Mouse (Mus musculus) midbrain, embryonic 11.5 days (tissue): ENCODE measurements around the gene Ptprm. TPM values are rescaled to one million over a fixed set of nuclear protein-coding genes. Genes with fewer than 3 reads are reported as not detected.
A peak's percentile ranks its signal among the peaks of the same experiment; 100 is the strongest.

Experiments
- ATAC-seq: fragments of 200-750 bp; cut with Nextera tagmentation; 2 replicates; pipeline ENCODE4 v1.8.0; 2017; ENCODE audit warnings: moderate TSS enrichment, moderate library complexity; ENCODE audit not compliant: low FRiP score
- DNase-seq: peaks from one replicate; pipeline ENCODE4 v3.0.0; 2015; ENCODE audit warnings: low spot score; ENCODE audit errors: missing footprints
- H3K27ac ChIP-seq: fragments of 300-500 bp; sonication (generic); 2 replicates; pipeline ENCODE4 v1.5.1; 2014; ENCODE audit warnings: low read depth, low read length
- H3K27me3 ChIP-seq: fragments of 300-500 bp; sonication (generic); 2 replicates; pipeline ENCODE4 v1.6.1; 2014; ENCODE audit warnings: mild to moderate bottlenecking, low read length, moderate library complexity, mixed read lengths; ENCODE audit not compliant: control insufficient read depth, insufficient read depth
- H3K36me3 ChIP-seq: fragments of 300-500 bp; sonication (generic); 2 replicates; pipeline ENCODE4 v1.6.1; 2014; ENCODE audit warnings: mild to moderate bottlenecking, low read length, moderate library complexity, mixed read lengths; ENCODE audit not compliant: control insufficient read depth, insufficient read depth
- H3K4me1 ChIP-seq: fragments of 300-500 bp; sonication (generic); 2 replicates; pipeline ENCODE4 v1.6.1; 2014; ENCODE audit warnings: low read length; ENCODE audit not compliant: control insufficient read depth, insufficient read depth
- H3K4me2 ChIP-seq: fragments of 300-500 bp; sonication (generic); 2 replicates; pipeline ENCODE4 v1.6.1; 2014; ENCODE audit warnings: mild to moderate bottlenecking, moderate library complexity
- H3K4me3 ChIP-seq: fragments of 300-500 bp; sonication (generic); 2 replicates; pipeline ENCODE4 v1.5.1; 2014; ENCODE audit warnings: low read depth, low read length
- H3K9ac ChIP-seq: fragments of 300-500 bp; sonication (generic); 2 replicates; pipeline ENCODE4 v1.6.1; 2014; ENCODE audit warnings: low read length
- H3K9me3 ChIP-seq: fragments of 300-500 bp; sonication (generic); 2 replicates; pipeline ENCODE4 v1.6.1; 2016; ENCODE audit warnings: low read length; ENCODE audit not compliant: control insufficient read depth
- WGBS: fragments of 180-500 bp; shearing (Covaris S2); extraction: QIAGEN DNeasy Blood & Tissue Kit; methylation state at CpG from one replicate; pipeline ENCODE4 v1.1.7; 2014; 5-methylcytosine and 5-hydroxymethylcytosine counted together
- polyA plus RNA-seq: library from polyadenylated mRNA; unstranded; fragments of >200 nt; fragmentation: Nextera tagmentation; extraction: Ambion mirVana; gene quantifications from 2 replicates; pipeline ENCODE4 v1.2.1, GENCODE M21; 2014

The Ptprm gene
- polyA plus RNA-seq, 1 experiment from 2014 or later: 8.9 TPM

DNA sequence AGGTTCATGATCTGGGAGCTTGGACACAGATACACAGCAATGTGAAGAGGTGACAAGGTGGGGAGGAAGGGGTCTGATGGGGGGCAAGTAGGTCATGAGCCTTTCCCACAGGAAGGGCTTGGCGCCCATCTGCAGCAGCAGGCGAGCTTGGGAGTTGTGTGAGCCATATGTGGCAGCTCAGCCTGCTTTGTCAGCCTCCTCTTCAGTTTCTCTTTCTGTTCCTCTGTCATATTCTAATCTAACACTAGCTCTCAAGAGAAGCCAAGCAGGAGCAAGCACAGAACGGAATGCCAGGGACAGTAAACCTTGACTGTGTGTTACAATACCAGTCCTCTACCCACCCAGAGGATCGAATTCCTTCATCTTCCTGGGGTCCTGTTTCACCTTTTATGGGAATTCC lies 94.2 kb downstream of the Ptprm start:
- DNase-seq (peak; percentile 47), ATAC-seq (no peak)
- Histone ChIP-seq H3K27ac (no peak overlapping the region), H3K4me1 (no peaks in the 10 kb centered on the region), H3K9ac (no peak overlapping the region), H3K36me3 (no peaks in the 10 kb centered on the region), H3K4me2 (no peak overlapping the region), H3K9me3 (no peaks in the 10 kb centered on the region), H3K27me3 (no peaks in the 10 kb centered on the region), H3K4me3 (no peak overlapping the region)
- WGBS: 88% methylated on average over 4 of the region's 4 CpGs

DNA sequence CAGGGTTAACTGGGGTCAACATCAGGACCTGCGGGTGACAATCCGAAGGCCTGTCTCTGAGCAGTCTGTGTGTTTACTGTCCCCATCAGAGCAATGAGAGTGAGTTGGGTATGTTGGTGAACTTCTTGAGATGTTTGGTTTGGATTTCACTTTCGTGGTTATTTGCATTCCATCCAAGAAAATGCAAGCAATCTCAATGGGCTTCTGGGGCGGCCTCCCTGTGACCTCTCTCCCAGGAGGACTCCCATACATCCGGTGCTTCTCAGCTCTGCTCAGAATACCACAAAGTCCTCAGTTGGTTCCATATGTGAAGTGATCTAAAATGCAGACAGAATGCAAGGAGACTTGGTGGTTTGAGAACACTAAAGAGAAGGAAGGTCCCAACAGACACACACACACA lies 96.5 kb downstream of the Ptprm start:
- H3K4me1 ChIP-seq: no peaks in the 10 kb centered on the region
- H3K9ac ChIP-seq: no peak overlapping the region
- 84% methylated on average over 5 of the region's 5 CpGs for WGBS
- no peaks in the 10 kb centered on the region for H3K9me3 ChIP-seq
- DNase-seq (peak; percentile 44), ATAC-seq (no peak)
- no peaks in the 10 kb centered on the region for H3K36me3 ChIP-seq
- H3K27ac ChIP-seq: no peak overlapping the region
- no peak overlapping the region for H3K4me2 ChIP-seq
- H3K27me3 ChIP-seq: no peaks in the 10 kb centered on the region
- H3K4me3 ChIP-seq: no peak overlapping the region

DNA sequence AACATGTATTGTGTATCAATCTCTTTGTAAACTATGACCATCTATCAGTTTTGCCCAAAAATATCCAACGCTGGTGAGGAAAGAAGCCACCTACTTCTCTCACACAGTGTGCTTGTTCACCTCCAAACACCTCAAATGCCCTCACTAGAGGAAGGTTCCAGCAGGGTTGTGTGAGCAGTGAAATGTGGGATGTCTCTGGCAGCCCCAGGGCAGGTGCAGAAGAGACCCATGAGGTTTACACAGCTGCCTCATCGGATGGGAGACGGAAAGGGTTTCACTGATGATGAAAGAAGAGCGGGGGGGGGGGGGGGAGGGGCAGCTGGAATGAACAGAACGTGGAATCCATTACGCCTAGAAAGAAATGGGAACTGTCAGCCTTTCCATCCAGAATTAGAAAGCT lies 98.1 kb downstream of the Ptprm start:
- H3K36me3 ChIP-seq: no peaks in the 10 kb centered on the region
- no peak overlapping the region for H3K4me3 ChIP-seq
- WGBS: 75% methylated on average over 5 of the region's 6 CpGs
- H3K27me3 ChIP-seq: no peaks in the 10 kb centered on the region
- no peak for ATAC-seq
- no peak overlapping the region for H3K27ac ChIP-seq
- peak; percentile 69 for DNase-seq
- no peaks in the 10 kb centered on the region for H3K9me3 ChIP-seq
- H3K4me1 ChIP-seq: no peaks in the 10 kb centered on the region
- no peak overlapping the region for H3K9ac ChIP-seq
- H3K4me2 ChIP-seq: no peak overlapping the region

DNA sequence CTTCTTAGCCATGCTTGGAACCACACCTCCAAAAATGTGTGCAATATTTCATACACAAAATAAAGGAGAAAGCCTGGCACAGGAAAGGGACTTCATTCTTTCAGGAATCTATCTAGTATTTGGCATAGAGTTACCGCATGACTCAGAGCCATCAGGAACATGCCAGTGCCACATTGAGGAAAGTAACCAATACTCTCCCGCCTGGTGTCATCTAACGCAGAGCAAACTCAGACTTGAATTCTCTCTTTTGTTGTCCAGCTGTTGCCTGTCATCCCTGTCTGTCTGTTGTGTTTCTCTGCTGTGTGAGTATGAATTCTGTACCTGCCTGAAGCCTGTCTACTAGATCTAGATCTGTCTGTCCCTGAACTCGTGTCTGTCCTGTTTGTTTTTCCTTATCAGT lies 100.8 kb downstream of the Ptprm start:
- 76% methylated on average over 4 of the region's 4 CpGs for WGBS

DNA sequence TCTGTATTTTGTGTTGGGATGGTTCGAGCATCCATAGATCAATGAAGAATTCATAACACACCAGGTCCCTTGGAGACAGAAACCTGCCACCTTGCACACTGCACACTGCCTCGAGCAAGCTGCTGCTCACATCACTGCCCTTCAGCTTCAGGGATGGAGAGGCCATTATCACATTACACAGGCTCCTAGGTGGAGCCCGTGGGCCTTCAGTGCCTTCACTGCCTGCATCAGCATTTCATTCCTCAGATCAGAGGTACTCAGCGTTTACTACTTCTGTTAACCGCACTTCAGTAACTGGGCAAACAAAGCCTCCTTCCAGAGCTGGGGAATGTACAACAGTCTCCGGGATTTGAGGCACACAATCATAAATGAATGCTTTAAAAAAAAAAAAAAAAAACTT lies 101.3 kb downstream of the Ptprm start:
- no peak for ATAC-seq
- H3K9ac ChIP-seq: no peak overlapping the region
- peak; percentile 67 for DNase-seq
- no peaks in the 10 kb centered on the region for H3K4me1 ChIP-seq
- no peak overlapping the region for H3K4me2 ChIP-seq
- H3K27me3 ChIP-seq: no peaks in the 10 kb centered on the region
- H3K36me3 ChIP-seq: no peaks in the 10 kb centered on the region
- 71% methylated on average over 6 of the region's 6 CpGs for WGBS
- no peaks in the 10 kb centered on the region for H3K9me3 ChIP-seq
- no peak overlapping the region for H3K27ac ChIP-seq
- H3K4me3 ChIP-seq: no peak overlapping the region

More for the DNA sequence above, 100.8 kb downstream of the Ptprm start:
- no peaks in the 10 kb centered on the region for H3K9me3 ChIP-seq
- H3K4me1 ChIP-seq: no peaks in the 10 kb centered on the region
- H3K9ac ChIP-seq: no peak overlapping the region
- no peak overlapping the region for H3K4me3 ChIP-seq
- H3K27ac ChIP-seq: no peak overlapping the region
- H3K27me3 ChIP-seq: no peaks in the 10 kb centered on the region
- H3K4me2 ChIP-seq: no peak overlapping the region
- H3K36me3 ChIP-seq: no peaks in the 10 kb centered on the region
- DNase-seq (no peak), ATAC-seq (no peak)

DNA sequence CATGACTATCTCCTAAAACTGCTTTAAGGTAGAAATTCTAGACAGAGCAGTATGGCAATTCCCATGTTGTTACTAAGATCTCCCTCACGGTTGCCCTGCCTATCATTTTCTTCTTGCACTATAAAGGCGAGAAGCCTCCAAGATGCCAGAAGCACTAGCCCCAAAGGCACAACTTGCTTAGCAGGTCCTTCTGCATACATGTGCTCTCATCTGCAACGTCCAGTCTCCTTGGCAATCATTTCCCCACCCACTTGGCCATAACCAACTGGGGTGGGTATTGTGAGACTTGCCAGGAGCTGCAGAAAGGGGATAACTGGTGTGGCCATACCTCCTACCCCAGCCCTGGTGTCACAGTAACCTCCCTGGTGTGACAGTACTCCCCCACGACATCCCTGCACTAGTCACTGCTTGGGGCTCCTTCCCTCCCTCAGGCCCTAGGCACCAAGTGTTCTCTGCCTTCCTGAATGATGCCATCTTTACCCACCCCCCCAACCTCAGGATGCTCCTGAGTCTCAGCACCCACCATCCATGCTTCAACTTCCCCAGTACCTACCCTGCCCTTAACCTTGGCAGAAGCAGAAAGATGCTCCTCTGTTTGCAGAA lies 108.9 kb downstream of the Ptprm start:
- Histone ChIP-seq H3K27ac (no peak overlapping the region), H3K9me3 (no peaks in the 10 kb centered on the region), H3K36me3 (no peaks in the 10 kb centered on the region), H3K27me3 (no peaks in the 10 kb centered on the region), H3K4me3 (no peak overlapping the region), H3K9ac (no peak overlapping the region), H3K4me2 (no peak overlapping the region), H3K4me1 (peaks cover 6% of the 10 kb centered on the region; the same call in 1 of the 2 replicates)
- WGBS: 85% methylated on average over 4 of the region's 4 CpGs
- DNase-seq: peak; percentile 75
- no peak for ATAC-seq

DNA sequence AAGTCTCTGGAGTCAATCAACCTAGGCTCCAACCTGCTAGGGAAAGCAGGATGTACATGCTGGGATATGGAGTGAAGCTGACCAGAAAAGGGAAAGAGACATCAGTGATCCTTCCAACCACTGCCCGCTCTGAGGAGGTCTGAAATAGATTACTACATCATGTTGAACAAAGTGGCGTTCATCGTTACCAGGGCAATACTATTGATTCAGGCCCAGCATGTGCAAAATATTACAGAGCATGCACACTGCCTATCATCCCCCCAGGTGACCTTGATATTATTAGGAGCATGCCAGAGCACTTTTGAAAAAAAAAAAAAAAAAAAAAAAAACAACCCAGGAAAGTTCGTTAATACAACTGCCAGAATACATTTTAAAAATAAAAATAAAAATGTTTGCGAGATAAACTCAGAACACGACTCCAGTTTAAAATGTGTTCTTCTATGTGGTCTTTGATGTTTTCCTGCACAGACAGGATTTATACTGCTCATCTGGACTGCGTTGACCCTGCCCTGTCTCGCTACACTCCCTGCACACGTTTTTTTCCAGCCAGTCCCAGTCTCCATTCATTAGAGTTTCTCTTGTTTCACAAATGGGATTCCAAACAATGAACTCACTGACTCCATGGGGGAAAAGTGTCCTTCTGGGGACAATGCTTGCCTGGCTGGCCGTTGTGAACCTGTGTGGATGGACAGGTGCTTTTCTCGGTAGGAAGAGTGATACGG lies 111.3 kb downstream of the Ptprm start:
- Histone ChIP-seq H3K27ac (no peak overlapping the region), H3K4me1 (peaks cover 6% of the 10 kb centered on the region; the same call in 1 of the 2 replicates), H3K36me3 (no peaks in the 10 kb centered on the region), H3K9ac (no peak overlapping the region), H3K4me2 (no peak overlapping the region), H3K27me3 (no peaks in the 10 kb centered on the region), H3K4me3 (no peak overlapping the region), H3K9me3 (no peaks in the 10 kb centered on the region)
- WGBS: 42% methylated on average over 12 of the region's 12 CpGs
- ATAC-seq (peak; percentile 50; the same call in 1 of the 2 replicates), DNase-seq (peak; percentile 82)

DNA sequence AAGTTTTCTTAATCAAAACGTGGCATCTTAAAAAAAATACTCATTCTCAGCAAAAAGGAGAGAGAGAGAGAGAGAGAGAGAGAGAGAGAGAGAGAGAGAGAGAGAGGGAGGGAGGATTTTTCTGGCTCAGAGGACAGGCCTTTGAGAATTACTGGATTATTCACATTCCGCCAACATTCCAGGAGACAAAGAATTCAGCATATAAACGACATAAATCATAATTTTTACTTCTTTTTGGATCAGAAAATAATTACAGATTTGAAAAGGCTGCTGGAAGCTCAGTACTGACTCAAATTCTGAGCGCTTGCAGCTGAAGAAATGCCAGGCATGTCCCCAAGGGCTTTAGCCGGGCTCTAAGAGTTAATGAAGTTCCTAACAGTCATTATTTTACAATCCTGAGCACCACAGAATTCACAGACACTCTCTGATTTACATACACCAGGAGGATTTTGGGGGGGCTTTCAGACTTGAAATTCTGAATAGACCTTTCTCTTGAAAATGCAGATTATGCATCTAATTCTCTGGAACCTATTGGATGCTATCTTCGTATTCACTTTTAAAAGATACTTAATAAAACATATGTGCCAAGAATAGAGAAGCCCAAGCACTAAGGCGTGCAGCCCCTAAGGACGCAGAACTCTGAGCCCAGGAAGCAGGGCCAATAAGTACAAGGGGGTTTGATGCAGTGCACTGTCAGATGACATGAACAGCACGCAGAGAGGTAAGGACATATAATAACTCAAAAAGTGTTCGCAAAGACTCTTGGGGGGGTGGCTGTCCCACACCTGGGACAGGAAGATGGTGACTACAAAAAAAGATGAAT lies 112.1 kb downstream of the Ptprm start:
- DNase-seq: peak; percentile 86
- WGBS: 64% methylated on average over 10 of the region's 10 CpGs
- H3K9ac ChIP-seq: no peak overlapping the region
- peaks cover 6% of the 10 kb centered on the region; the same call in 1 of the 2 replicates for H3K4me1 ChIP-seq
- no peak overlapping the region for H3K27ac ChIP-seq
- H3K4me2 ChIP-seq: no peak overlapping the region
- no peaks in the 10 kb centered on the region for H3K27me3 ChIP-seq
- no peaks in the 10 kb centered on the region for H3K36me3 ChIP-seq
- no peak overlapping the region for H3K4me3 ChIP-seq
- no peaks in the 10 kb centered on the region for H3K9me3 ChIP-seq
- no peak for ATAC-seq

DNA sequence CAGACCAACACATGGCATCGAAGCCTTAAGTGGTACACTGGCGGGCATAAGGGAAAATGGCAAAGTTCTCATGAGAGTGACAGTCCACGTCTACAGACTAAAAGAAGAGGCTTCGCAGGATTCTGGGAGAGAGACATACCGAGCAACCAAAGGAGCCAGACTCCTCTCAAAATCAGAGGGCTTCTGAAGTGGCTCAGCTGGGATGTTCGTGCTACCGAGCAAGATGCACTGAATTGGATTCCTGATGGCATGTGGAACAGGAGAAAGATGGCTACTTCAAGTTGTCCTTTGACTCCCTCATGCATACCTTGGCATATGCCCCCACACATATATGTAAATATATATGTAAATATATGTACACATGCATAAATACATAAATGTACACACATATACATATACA lies 115.4 kb downstream of the Ptprm start:
- no peaks in the 10 kb centered on the region for H3K36me3 ChIP-seq
- ATAC-seq: no peak
- no peak overlapping the region for H3K27ac ChIP-seq
- DNase-seq: peak; percentile 73
- no peaks in the 10 kb centered on the region for H3K27me3 ChIP-seq
- H3K4me3 ChIP-seq: no peak overlapping the region
- H3K9ac ChIP-seq: no peak overlapping the region
- peaks cover 6% of the 10 kb centered on the region; the same call in 1 of the 2 replicates for H3K4me1 ChIP-seq
- H3K4me2 ChIP-seq: no peak overlapping the region
- WGBS: 91% methylated on average over 7 of the region's 7 CpGs
- H3K9me3 ChIP-seq: no peaks in the 10 kb centered on the region
